Mouse (Mus musculus): ENCODE measurements at regions not wholly inside any gene's neighbourhood (a gene's known extent, or its start where the extent isn't known, plus 50 kb on each side); places are given as distances from the start of the nearest gene placed in this dataset.
"Not testable (repeated sequence)": the region's sequence is repeated elsewhere in the genome, so short reads cannot be mapped to it uniquely, and the experiment has no call there.

DNA sequence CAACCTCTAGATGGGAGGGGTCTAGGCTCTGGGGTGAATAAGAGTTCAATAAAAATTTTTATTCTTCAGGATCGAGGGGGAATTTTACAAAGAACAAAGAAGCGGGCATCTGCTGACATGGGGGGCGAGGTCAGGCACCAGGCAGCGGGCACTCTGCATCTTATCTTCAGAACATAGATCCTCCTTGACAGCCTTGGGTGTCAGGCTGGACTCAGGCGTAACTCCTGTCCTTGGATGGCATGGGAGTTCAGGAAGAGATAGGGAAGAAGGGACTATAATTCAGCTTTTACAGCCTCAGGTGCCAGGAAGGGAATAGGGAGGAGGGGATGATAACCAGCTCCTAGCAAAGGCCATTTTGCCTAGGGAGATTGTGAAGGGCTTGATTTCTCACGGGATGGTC, 753.1 kb downstream of the Gm10330 start:
- DNase-seq: not testable (repeated sequence)

DNA sequence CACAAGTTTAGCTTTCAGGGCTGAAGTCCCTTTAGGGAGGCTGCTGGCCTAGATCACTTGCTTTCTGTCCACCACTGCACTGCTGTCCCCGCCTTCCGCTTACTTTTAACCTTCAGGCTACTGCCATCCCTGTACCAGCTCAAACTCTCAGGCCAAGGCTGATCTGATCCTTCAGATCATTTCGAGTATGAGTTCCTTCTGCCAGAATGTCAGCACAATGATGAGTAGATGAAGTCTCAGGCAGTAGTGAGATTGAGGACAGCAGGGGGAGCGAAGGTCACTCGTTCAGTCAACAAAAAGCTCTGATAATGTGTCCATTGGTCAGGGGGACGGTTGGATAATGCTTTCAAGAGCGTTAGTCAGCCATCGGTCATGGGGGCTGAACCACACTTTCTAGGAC, 756.5 kb downstream of the Gm10330 start:
- not testable (repeated sequence) for DNase-seq

DNA sequence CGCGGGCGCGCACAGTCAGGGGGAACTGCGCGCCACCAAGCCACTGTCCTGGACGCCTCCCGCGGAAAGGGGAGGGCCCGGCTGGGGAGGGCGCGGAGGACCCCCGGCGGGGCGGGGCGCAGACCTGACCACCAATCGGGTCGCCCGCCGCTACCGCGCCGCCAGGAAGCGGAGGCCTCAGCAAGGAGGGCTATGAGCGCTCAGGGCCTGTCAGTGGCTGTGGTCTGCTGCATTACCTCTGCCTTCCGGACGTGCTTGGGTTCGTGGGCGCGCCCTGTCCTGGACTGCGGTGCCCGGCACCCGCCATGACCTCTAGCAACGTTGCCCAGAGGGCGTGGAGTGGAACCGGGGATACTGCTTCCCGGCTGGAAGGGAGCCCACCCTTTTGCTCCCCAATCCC, 769.9 kb downstream of the Gm10330 start:
- DNase-seq: peak; percentile 40

DNA sequence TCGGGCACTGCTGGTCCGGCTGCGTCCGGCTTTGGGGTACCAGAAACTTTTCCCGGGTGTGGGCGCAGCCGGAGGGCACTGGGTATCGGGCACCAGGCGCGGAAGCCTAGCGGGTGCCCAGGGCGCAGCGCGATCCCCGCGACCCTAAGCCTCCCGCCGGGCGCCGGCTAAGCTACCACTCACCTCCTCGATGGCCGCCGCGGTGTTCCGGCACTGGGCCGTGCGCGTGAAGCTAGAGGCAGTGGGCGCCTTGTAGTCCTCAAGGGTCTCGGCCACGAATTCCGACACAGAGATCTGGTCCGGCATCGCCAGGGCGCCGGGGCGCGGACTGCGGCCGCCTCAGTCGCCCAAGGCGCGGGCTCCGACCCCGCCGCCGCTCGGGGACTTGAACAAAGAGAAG, 770.4 kb downstream of the Gm10330 start:
- DNase-seq: not testable (repeated sequence)

Measured in lung, postnatal 10 days (tissue).